Mouse (Mus musculus): Measurements from ENCODE around the gene Eif2b4.

GRCm38 (mm10) chr5:31138241-31138967 lies 54.8 kb downstream of the Eif2b4 start, which contains the start of gene Ucn:
- TF ChIP-seq POLR2A (IDR thresholded peaks at IDR 0.05; ENCODE audit: insufficient read length, low read depth): no peak
- no peak for TF ChIP-seq REST (IDR thresholded peaks at IDR 0.05; ENCODE audit: insufficient read depth, insufficient read length)
- TF ChIP-seq CEBPB (IDR thresholded peaks at IDR 0.05; ENCODE audit: insufficient read depth, poor library complexity, severe bottlenecking): no peak
- no peak for TF ChIP-seq MAX (IDR thresholded peaks at IDR 0.05; ENCODE audit: low read depth)
- TF ChIP-seq E2F4 (IDR thresholded peaks at IDR 0.05; ENCODE audit: insufficient read depth): no peak

All from myocyte (in vitro differentiated cells).